ENCODE assay signal across 16 mouse cellular contexts in genomic region chr2:113693324-113693723, GRCm38 (mm10).
DNase-seq lines count a peak whose midpoint lies in the region; ATAC-seq and TF ChIP-seq lines count a peak whose summit lies in the region.
"Had no signal": no experiment of that assay in that cellular context is flagged by ENCODE, and none has a peak within 500 bp of the region (broad histone marks: within the 10 kb centered on the region; RNA-seq: fewer than 3 reads in every experiment).

No protein-coding gene starts in this region.

- no peak for DNase-seq in kidney, adult 18-20 months
- peak; percentile 21 for DNase-seq in mesoderm, embryonic 11.5 days (ENCODE audit: low read depth, low spot score)
- no peak for DNase-seq in liver, postnatal 0 days
- DNase-seq in ovary, postnatal 36 days (ENCODE audit: low spot score), result no peak
- DNase-seq: adrenal gland, adult 2 months; cerebellum, adult 2 months; gastrocnemius, postnatal 36 days; heart, postnatal 36 days; thymus, adult 18-20 months had no signal

- no peaks in the 10 kb centered on the region for H3K9me3 ChIP-seq in kidney, embryonic 16.5 days (ENCODE audit: low read length)
- no peaks in the 10 kb centered on the region for H3K9me3 ChIP-seq in forebrain, embryonic 13.5 days (replicated peaks)
- H3K9me3 ChIP-seq in forebrain, embryonic 16.5 days (ENCODE audit: control insufficient read depth, low read length), result no peaks in the 10 kb centered on the region
- H3K9me3 ChIP-seq in liver, postnatal 0 days (ENCODE audit: low read length), result no peaks in the 10 kb centered on the region
- H3K9me3 ChIP-seq: liver, embryonic 12.5 days had no signal

- no peaks in the 10 kb centered on the region for H3K4me1 ChIP-seq in kidney, embryonic 16.5 days (ENCODE audit: insufficient read depth, low read length)
- peaks cover 9% of the 10 kb centered on the region for H3K4me1 ChIP-seq in forebrain, embryonic 13.5 days
- peaks cover 9% of the 10 kb centered on the region; the same call in 1 of the 2 replicates for H3K4me1 ChIP-seq in forebrain, embryonic 16.5 days (replicated peaks; ENCODE audit: control insufficient read depth, insufficient read depth, low read length)
- no peaks in the 10 kb centered on the region for H3K4me1 ChIP-seq in liver, postnatal 0 days (ENCODE audit: insufficient read depth)
- H3K4me1 ChIP-seq: liver, embryonic 12.5 days had no signal

- ATAC-seq in kidney, embryonic 16.5 days (ENCODE audit: low FRiP score, low TSS enrichment), result peak; percentile 42; the same call in 1 of the 2 replicates
- peak; percentile 81 for ATAC-seq in forebrain, embryonic 13.5 days
- ATAC-seq in forebrain, embryonic 16.5 days, result peak; percentile 89
- no peak for ATAC-seq in liver, postnatal 0 days
- ATAC-seq: CD4-positive, CD25-positive, alpha-beta regulatory T cell, adult 4 months; intestine, postnatal 0 days; liver, embryonic 12.5 days had no signal

- H3K36me3 ChIP-seq in kidney, embryonic 16.5 days (ENCODE audit: insufficient read depth, low read length), result 0 out of 2 replicates have a peak, but pooled peaks cover 2% of the 10 kb centered on the region
- no peaks in the 10 kb centered on the region for H3K36me3 ChIP-seq in forebrain, embryonic 13.5 days (ENCODE audit: poor library complexity, severe bottlenecking)
- H3K36me3 ChIP-seq in forebrain, embryonic 16.5 days (ENCODE audit: control insufficient read depth, insufficient read depth), result no peaks in the 10 kb centered on the region
- no peaks in the 10 kb centered on the region for H3K36me3 ChIP-seq in liver, postnatal 0 days (replicated peaks; ENCODE audit: insufficient read depth, low read length)
- H3K36me3 ChIP-seq: liver, embryonic 12.5 days had no signal

- WGBS in kidney, embryonic 16.5 days, result 31% methylated on average over 6 of the region's 6 CpGs
- 19% methylated on average over 6 of the region's 6 CpGs for WGBS in forebrain, embryonic 13.5 days
- 10% methylated on average over 6 of the region's 6 CpGs for WGBS in forebrain, embryonic 16.5 days
- 60% methylated on average over 6 of the region's 6 CpGs for WGBS in liver, postnatal 0 days (ENCODE audit: insufficient replicate concordance)

- no peak for TF ChIP-seq EP300 in liver, postnatal 0 days (IDR thresholded peaks at IDR 0.05; ENCODE audit: low read depth)

- H3K27ac ChIP-seq in kidney, embryonic 16.5 days (ENCODE audit: low read length), result no peak overlapping the region
- H3K27ac ChIP-seq in forebrain, embryonic 13.5 days, result no peak overlapping the region
- H3K27ac ChIP-seq in forebrain, embryonic 16.5 days (ENCODE audit: low read length), result peak overlapping the region; percentile 20; the same call in 1 of the 2 replicates
- H3K27ac ChIP-seq in liver, postnatal 0 days (ENCODE audit: low read depth), result no peak overlapping the region
- H3K27ac ChIP-seq: liver, embryonic 12.5 days had no signal

- H3K27me3 ChIP-seq in kidney, embryonic 16.5 days (ENCODE audit: insufficient read depth, low read length), result no peaks in the 10 kb centered on the region
- no peaks in the 10 kb centered on the region for H3K27me3 ChIP-seq in forebrain, embryonic 13.5 days
- H3K27me3 ChIP-seq in forebrain, embryonic 16.5 days (replicated peaks; ENCODE audit: control insufficient read depth, insufficient read depth, low read length), result no peaks in the 10 kb centered on the region
- H3K27me3 ChIP-seq in liver, postnatal 0 days (ENCODE audit: insufficient read depth, low read length), result no peaks in the 10 kb centered on the region
- H3K27me3 ChIP-seq: liver, embryonic 12.5 days had no signal

- TF ChIP-seq CTCF in liver, postnatal 0 days (IDR thresholded peaks at IDR 0.05; ENCODE audit: low read depth), result no peak

- H3K4me2 ChIP-seq in kidney, embryonic 16.5 days (replicated peaks; ENCODE audit: low read depth, low read length), result no peak overlapping the region
- H3K4me2 ChIP-seq in forebrain, embryonic 13.5 days, result no peak overlapping the region
- H3K4me2 ChIP-seq in forebrain, embryonic 16.5 days (ENCODE audit: low read length), result no peak overlapping the region
- no peak overlapping the region for H3K4me2 ChIP-seq in liver, postnatal 0 days (ENCODE audit: low read depth, low read length)
- H3K4me2 ChIP-seq: heart, embryonic 11.5 days; liver, embryonic 12.5 days had no signal

- H3K4me3 ChIP-seq in kidney, embryonic 16.5 days (ENCODE audit: low read length), result no peak overlapping the region
- no peak overlapping the region for H3K4me3 ChIP-seq in forebrain, embryonic 13.5 days
- H3K4me3 ChIP-seq in forebrain, embryonic 16.5 days (replicated peaks; ENCODE audit: low read length), result no peak overlapping the region
- H3K4me3 ChIP-seq in liver, postnatal 0 days (ENCODE audit: low read depth, low read length), result no peak overlapping the region
- H3K4me3 ChIP-seq: liver, embryonic 12.5 days had no signal

- no peak overlapping the region for H3K9ac ChIP-seq in kidney, embryonic 16.5 days (replicated peaks; ENCODE audit: low read length)
- no peak overlapping the region for H3K9ac ChIP-seq in forebrain, embryonic 13.5 days
- H3K9ac ChIP-seq in forebrain, embryonic 16.5 days (replicated peaks; ENCODE audit: low read depth, low read length), result no peak overlapping the region
- no peak overlapping the region for H3K9ac ChIP-seq in liver, postnatal 0 days (replicated peaks)
- H3K9ac ChIP-seq: liver, embryonic 12.5 days had no signal
